Mouse (Mus musculus) urinary bladder, adult 18-20 months (tissue): ENCODE results near the gene Kdm6b.

Experiments used
- DNase-seq, 2 experiments: peaks; one replicate each; pipeline ENCODE4 v3.0.0; 2022; ENCODE audit warnings: low spot score in 2 of 2, mixed read lengths in 2 of 2

Kdm6b gene

GRCm38 (mm10) chr11:69419443-69419812 is 6.0 kb upstream of the Kdm6b start:
- peak in 1 of 2 experiments; percentile 53 for DNase-seq

- peak; percentile 72 to 92 for DNase-seq
These were observed 5.3 kb upstream of the Kdm6b start for GRCm38 (mm10) chr11:69418481-69419442.

GRCm38 (mm10) chr11:69417449-69418384 is 4.2 kb upstream of the Kdm6b start:
- DNase-seq, result peak; percentile 90

GRCm38 (mm10) chr11:69416921-69417448 is 3.5 kb upstream of the Kdm6b start:
- no peak for DNase-seq

GRCm38 (mm10) chr11:69416509-69416908 is 3.0 kb upstream of the Kdm6b start:
- no peak for DNase-seq

- no peak for DNase-seq
These were observed 2.4 kb upstream of the Kdm6b start for GRCm38 (mm10) chr11:69415668-69416451.

GRCm38 (mm10) chr11:69415327-69415667 is 1.8 kb upstream of the Kdm6b start:
- DNase-seq, result no peak

GRCm38 (mm10) chr11:69414421-69415326 is 1.2 kb upstream of the Kdm6b start:
- DNase-seq, result no peak

GRCm38 (mm10) chr11:69412548-69412947 is 927 bp downstream of the Kdm6b start:
- DNase-seq, result no peak

- peak; percentile 70 to 76 for DNase-seq
These were observed 1.8 kb downstream of the Kdm6b start for GRCm38 (mm10) chr11:69411538-69412203.

- DNase-seq, result peak; percentile 88 to 91
These were observed 2.4 kb downstream of the Kdm6b start for GRCm38 (mm10) chr11:69411073-69411535.

GRCm38 (mm10) chr11:69410310-69411072 is 3.0 kb downstream of the Kdm6b start:
- DNase-seq, result peak in 1 of 2 experiments; percentile 66

- no peak for DNase-seq
These were observed 3.5 kb downstream of the Kdm6b start for GRCm38 (mm10) chr11:69410045-69410309.

- peak; percentile 76 to 84 for DNase-seq
These were observed 4.0 kb downstream of the Kdm6b start for GRCm38 (mm10) chr11:69409378-69410044.

GRCm38 (mm10) chr11:69408541-69409377 is 4.7 kb downstream of the Kdm6b start:
- peak; percentile 76 to 80 for DNase-seq

GRCm38 (mm10) chr11:69407724-69408004 is 5.8 kb downstream of the Kdm6b start:
- DNase-seq, result no peak

- no peak for DNase-seq
These were observed 6.4 kb downstream of the Kdm6b start for GRCm38 (mm10) chr11:69406867-69407723.
